Mouse (Mus musculus): ENCODE results near the gene Washc1.
"Not testable (repeated sequence)": the region's sequence is repeated elsewhere in the genome, so short reads cannot be mapped to it uniquely, and the experiment has no call there.

DNA sequence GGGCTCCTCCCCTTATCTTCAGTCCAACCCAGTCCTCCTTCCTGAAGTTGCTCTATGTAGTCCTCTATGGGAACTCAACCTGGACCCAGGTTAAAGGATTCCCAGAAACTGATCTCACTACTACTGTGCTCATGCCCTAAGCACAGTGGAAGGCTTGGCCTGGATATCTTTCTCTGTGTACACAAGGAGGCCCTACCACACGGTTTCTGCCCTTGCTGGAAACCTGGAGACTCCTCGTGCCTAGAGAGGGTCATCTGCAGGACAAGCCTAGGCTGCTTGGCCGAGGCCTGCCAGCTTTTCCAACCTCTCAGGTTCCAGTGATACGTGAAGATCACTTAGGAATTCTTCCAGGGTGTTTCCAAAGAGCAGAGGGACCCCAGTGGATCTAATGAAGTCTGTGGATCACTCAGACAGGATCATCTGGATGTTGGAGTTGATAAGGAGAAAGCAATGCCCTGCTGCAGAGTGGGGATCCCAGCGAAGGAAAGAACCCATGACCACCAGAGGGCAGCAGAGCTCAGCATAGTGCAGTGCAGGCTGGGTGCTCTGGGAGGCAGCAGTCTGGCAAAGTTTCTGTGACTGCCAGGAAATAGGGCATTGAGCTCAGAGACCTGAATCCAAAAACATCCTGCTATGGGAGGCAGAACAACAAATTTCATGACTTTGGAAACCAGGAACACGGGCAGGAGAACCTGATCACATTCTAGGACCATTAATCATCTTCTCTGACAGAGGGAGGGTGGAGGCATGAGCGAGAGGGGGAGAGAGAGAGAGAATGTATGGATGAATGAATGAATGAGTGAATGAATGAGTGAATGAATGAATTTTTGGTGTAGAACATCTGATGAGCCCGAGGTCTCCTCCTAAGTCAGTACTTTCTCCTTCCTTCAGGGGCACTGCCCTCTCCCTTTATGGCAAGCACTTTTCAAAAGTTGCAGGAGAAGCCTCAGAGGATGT lies 41.6 kb downstream of the Washc1 start:
- TF ChIP-seq CTCF (conservative IDR thresholded peaks at IDR 0.05; ENCODE audit: low read length); NANOG (IDR thresholded peaks at IDR 0.05; ENCODE audit: borderline replicate concordance, low read length); POU5F1 (IDR thresholded peaks at IDR 0.05; ENCODE audit: borderline replicate concordance, low read length): not testable (repeated sequence)

Measured in E14TG2a.4 (cell line).